Mouse (Mus musculus): ENCODE results near the gene Cers2. TPM values are rescaled to one million over a fixed set of nuclear protein-coding genes. Genes with fewer than 3 reads are reported as not detected.
"Not testable (repeated sequence)": the region's sequence is repeated elsewhere in the genome, so short reads cannot be mapped to it uniquely, and the experiment has no call there.

Cers2 gene
- polyA plus RNA-seq, 1 experiment = 99.4 TPM

DNA sequence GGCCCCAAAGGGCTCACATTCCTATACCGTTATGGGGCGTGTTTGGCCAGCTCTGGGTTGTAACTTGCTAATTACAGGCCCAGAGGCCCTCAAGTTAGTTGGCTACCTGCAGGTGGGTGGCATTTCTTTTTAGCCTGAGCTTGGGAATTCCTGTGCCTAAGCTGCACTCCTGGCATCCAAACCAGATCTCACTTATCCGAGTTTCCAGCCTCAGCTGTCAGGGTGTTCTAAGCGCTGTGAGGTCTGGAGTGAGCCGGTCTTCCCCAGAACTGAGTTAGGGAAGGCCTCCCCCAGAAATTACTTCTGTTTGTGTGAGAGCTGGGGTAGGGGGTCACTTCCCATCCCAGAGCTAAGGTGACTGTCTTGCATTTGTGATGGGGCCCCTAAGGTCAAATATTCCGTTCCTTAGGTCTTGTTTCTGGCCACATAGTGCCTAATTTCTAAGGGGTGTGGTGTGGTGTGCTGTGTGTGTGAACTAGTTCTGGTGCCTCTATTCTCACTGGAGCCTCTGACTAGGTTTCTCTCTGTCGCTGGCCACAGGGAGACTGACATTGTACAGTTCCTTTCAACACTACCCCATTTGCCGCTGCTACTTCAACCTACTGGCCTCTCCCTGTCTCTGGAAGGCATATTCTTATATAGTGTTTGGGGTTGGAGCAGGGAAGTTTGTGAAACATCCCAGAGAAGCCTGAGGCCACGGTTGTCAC lies 1.4 kb downstream of the Cers2 start:
- DNase-seq (ENCODE audit: extremely low spot score in 1 of 2, low spot score in 1 of 2) = no peak

DNA sequence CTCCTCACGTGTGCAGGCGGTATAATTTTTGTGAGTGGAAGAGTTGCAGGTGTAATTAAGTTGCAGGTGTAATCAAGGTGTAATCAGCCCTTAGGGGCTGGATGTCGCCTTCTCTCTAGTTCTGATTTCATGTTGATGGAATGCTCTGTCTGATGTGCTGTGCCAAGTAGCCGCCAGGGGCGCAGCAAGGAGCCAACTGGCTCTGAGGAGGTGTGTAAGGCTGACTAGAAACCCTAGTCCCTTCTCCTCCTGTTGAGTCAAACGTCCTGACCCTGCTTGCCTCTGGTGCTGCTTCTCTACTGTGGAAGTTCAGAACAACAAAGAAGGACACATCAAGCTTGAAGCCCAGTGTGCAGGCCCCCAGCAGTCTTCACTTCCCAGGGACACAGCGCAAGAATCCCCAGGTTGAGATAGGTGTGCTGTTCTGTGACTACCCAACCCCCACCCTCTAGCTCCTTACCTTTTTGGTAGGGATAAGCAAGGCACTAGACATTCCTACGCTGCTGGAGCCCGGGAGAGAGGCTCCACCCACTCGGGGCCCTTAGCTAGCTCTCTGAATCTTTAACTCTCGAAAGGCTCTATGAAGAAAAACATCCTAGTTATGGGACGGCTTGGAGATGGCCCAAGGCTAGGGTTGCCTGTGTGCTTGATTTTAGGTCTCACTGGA lies 3.0 kb downstream of the Cers2 start:
- DNase-seq (ENCODE audit: extremely low spot score in 1 of 2, low spot score in 1 of 2) = peak in 1 of 2 experiments; percentile 73

DNA sequence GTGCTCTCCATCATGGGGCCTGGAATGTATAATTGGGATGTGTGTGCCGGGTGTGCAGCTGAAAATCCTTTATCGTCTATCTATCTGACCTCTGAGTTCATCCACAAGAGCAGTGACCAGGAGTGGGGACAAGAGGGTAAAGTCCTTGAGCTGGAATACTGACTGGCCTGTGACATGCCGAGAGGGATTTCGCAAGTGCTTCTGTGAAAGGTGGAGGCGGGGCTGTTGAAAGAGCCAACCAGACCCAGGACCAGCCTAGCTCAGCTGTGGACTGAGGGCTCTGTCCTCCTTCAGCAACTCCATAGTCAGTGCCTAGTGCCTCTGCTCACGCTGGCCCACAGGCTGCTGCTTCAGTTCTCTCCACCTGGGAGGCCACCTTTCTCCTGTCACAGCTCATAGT lies 4.0 kb downstream of the Cers2 start:
- no peak for DNase-seq (ENCODE audit: extremely low spot score in 1 of 2, low spot score in 1 of 2)

DNA sequence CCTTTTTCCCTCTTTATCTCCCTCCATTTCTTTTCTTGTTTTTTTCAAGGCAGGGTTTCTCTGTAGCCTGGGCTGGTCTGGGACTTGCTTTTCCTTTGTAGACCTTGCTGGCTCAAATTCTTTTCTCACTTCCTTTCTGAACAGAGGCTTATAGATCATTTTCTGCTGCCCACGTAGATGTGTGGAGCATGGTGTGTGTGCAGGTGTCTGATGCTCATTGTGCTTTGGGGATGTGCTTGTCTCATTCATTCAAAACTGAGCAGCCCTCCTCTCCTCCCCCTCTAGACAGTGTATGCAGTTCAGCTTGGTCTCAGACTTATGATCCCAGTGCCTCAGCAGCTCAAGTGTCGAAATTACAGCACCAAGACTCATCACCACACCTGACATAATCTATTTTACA lies 4.5 kb downstream of the Cers2 start:
- no peak for DNase-seq (ENCODE audit: extremely low spot score in 1 of 2, low spot score in 1 of 2)

DNA sequence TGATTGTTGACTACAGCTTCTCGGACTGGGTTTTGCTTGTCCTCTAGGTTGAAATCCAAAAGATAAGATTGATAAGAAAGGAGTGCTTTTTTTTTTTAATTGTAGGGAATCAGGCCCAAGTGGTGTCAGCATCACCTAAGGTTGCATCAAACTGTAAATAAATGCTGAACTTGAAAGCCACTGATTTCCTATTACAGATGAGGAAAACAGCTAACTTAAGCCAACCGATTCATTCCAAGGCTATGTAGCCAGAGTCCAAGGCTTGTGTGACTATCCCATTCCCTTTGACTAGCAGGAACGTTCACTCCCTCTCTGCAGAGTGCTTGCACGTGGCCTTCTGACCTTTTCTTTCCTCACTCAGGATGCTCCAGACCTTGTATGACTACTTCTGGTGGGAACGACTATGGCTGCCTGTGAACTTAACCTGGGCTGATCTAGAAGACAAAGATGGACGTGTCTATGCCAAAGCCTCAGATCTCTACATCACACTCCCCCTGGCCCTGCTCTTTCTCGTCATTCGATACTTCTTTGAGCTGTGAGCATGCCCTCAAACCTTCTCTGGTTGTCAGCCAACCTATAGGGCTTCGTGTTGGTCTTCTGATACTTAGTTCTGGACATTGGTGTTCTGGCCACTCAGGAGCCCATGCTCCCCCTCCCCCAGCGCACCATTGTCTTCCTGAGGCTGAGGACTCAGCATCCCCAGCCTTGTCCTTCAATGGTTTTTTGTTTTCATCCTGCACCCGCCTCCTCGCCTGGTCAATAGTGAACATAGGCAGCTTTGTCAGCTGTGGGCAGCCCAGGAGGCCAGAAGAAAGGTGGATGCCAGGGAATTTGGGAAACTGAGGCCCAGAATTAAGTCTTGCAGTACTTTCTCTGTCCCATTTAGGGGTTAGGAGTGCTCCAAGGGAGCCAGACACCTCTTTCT lies 5.4 kb downstream of the Cers2 start:
- peak in 1 of 2 experiments; percentile 28 for DNase-seq (ENCODE audit: extremely low spot score in 1 of 2, low spot score in 1 of 2)

DNA sequence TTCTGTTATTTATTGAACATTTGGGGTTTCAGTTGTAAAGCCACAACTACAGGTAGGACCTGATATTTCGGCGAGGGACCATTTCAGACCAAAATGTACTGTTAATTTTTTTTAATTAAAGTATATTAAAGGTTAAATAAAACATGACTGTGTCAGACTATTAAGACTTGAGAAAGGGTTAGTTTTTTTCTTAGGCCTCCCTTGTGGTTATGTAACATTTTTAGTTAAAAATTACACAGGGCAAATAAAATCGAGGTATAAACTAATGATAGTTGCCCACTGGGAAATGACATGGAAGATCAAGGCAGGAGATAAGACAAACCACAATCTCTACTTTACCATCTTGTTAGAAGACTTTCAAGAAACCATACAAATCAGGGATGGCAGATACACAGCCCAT lies 8.8 kb downstream of the Cers2 start:
- no peak for DNase-seq (ENCODE audit: extremely low spot score in 1 of 2, low spot score in 1 of 2)

DNA sequence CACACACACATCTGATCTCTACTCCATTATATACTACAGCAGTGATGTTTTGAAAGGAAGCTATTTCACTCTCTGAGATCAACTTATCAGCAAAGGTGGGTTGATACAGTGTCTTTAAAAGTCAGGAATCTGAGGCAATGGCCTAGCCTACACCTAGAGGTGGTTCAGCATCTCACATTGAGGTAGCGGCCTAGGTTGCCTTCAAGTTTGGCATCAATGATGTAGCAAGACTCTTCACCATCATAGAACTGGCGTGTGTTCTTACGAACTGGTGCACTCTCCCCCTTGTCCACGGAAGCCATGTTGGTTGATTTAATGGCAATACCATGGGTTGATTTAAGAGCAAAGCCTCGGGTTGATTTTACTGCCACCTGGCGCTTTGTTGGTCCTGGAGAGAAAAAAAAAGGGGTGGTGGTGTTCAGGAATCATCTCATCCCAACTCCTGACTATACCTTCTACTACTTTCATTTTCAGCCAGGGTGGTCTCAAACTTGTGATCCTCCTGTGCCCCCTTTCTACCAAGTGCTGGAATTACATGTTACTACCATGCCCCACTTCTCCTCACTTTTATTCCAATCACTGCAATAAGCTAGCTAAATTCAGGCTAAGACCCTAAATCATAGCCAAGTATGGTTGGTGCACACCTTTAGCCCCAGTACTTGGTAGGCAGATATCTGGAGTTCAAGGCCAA lies 10.0 kb downstream of the Cers2 start:
- no peak for DNase-seq (ENCODE audit: extremely low spot score in 1 of 2, low spot score in 1 of 2)

DNA sequence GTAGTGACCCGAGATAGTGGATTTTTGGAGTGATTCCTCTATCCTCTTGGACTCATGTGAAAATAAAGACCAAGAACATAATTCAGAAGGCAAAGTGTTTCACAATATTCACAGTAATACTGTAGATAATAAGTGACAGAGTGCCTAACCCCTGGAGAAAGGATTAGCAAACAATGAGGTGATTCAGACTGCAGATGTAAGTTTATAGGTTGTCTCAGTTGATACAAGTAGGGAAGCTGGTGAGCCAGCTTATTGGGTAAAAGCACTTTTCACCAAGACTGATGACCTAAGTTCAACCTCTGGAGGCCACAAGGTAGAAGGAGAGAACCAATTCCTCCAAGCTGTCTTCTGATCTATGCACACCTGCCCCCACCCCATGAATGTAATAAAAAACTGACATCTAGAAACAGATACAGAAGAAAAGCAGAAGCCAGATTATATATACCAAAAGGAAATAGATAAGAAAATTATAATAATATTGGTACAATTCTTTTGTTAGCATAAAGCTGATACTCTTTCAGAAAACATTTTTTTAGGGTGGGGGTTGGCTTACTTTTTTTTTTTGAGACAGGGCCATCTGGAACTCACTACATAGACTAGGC lies 14.3 kb downstream of the Cers2 start:
- DNase-seq (ENCODE audit: extremely low spot score in 1 of 2, low spot score in 1 of 2) = no peak

DNA sequence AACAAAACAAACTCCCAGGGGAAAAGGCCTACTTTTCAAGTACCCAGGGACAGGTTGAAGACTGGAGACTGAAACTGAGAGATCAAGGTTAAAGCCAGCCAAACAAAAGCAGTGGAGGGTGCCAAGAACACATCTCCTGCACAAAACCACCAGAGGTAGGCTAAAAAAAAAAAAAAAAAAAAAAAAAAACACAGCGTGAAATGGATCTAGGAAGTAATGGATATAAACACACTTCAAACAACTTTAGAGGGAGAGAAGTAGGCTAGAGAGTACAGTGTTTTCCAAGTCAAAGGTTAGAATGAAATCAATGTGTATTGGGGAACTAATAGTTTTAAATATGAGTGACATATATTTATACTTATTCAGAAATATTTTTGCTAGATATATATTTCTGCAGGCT lies 16.9 kb downstream of the Cers2 start:
- DNase-seq (ENCODE audit: extremely low spot score in 1 of 2, low spot score in 1 of 2) = no peak

DNA sequence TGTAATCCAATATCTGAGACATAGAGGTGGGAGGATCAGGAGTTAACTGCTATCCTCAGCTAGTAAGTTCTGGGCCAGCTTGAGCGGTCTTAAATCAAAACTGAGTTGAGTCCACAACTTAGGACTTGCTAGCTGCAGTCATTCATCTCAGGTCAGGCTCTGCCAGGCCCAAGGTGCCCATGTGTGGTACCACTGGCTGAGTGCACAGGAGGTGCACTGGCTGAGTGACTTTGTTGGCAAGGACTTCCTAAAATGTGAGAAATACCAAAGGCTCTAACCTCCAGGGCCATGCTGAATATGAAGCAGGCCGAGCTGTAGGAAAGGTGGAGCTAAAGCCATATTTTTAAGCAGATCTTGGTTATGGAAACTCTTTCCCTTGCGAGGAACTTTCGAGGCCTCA lies 22.8 kb downstream of the Cers2 start:
- DNase-seq (ENCODE audit: extremely low spot score in 1 of 2, low spot score in 1 of 2) = no peak

DNA sequence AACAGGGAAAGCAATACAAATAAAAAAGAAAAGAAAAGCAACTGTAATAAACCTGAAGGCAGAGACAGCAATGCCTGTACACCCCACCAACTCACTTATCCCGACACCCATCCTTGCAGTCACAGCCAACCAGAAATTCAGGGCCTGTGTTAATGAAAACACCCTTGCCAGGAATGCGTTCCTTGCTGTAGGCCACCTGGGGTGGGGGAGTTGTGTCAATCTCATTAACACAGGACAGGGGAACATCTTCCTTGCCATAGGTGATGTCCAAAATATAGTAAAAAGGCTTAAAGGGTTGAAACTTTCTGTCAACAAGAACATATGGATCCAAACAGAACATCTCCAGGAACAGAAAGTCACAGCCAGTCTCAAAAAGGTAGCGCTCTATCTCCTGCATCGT lies 23.7 kb downstream of the Cers2 start:
- DNase-seq (ENCODE audit: extremely low spot score in 1 of 2, low spot score in 1 of 2) = no peak

DNA sequence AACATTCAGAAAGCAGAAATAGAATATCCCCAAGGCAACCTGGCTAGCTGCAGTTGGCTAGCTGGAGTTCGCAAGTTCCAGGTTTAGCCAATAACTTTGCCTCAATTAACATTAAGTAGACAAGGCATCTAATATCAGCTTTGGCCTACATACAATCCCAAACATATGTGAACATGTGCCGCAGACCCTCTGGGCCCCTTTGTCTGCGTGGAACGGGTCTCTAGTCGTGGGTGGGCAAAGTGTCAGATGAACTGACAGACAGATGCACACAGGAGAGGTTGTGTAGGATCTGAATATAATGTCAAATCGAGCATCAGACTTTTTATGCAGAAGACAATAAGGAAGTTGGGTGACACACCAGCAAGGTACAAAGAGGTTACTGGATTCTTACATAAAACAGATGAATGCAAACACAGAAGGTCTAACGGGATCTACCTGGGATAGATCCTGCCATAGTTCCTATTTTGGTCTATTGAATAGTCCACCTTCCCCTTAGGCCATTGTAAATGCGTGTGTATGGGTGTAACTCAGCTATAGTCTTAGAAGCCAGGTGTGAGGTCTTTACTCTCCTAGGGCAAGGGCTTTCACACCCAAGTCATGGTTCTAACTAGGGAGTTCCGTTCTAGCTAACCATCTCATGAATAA lies 28.9 kb downstream of the Cers2 start:
- DNase-seq (ENCODE audit: extremely low spot score in 1 of 2, low spot score in 1 of 2) = not testable (repeated sequence)

DNA sequence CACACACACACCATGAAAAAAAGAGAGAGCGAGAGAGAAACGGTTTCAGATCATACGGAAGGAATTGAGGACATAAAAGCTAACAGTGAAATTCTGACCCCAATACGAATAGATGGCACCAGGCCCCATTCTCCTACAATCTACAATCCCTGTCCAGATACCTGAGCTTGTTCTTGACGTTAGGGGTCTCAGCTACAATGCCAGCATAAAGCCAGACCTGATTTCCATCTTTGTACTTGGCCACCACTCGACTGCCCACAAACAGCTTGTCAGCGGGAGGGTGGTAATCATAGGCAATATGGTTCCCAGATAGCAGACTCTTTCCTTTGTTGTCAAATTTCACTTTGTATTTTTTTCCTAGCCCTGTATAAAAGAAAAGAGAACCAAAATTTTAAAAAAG lies 31.9 kb downstream of the Cers2 start:
- DNase-seq (ENCODE audit: extremely low spot score in 1 of 2, low spot score in 1 of 2) = no peak

DNA sequence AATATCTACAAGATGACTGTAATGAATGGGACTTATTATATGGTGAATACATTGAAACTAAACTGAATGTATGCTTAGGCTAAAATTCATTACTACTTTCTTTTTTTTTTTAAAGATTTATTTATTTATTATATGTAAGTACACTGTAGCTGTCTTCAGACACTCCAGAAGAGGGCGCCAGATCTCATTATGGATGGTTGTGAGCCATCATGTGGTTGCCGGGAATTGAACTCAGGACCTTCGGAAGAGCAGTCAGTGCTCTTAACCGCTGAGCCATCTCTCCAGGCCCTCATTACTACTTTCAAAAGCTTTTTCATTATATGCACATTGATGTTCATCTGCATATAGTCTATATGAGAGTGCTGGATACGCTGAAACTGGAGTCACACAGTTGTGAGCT lies 33.8 kb downstream of the Cers2 start:
- DNase-seq (ENCODE audit: extremely low spot score in 1 of 2, low spot score in 1 of 2) = not testable (repeated sequence)

DNA sequence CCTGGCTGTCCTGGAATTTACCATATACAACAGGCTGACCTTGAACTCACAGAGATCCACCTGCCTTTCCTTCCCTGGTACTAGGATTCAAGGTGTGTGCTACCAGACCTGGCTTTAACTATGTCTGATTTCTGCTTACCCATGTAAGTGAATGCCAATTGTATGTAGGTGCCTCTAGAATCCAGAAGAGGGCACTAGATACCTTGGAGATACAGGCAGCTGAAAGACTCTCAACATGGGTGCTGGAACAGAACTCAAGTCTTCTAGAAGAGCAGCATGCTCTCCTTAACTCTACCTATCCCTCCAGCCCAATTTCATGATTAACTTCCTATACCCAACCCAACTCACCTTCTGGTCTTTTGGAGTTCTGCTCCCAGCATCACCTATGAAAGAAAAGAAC lies 34.9 kb downstream of the Cers2 start:
- peak in 1 of 2 experiments; percentile 38 for DNase-seq (ENCODE audit: extremely low spot score in 1 of 2, low spot score in 1 of 2)

DNA sequence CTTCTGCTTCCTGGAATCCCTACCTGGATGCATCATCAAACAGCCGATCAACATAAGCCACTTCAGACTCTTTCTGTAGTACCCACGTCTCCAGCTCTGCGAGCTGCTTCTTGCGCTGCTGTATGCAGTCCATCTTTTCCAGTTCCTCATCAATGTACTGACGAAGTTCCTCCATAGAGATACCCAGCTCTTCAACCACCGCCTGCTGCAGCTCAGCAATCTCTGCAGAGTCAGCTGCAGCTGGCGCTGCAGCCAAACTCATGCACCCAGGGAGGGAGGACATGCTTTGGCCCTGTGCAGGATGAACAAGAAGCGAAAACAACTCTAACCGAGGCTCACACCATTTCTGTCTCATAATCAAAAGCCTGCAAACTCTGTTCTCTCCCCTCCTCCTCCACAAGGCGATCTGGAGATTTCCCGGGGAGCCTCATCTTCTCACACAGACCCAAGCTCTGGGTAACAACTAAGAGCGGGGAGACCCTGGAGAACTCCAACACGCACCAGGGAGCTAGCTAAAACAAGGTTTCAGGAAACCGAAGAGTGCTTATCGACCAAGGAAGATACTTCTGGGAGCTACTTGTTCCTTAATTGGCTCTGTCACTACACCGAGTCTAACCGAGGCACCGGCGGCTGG lies 41.4 kb downstream of the Cers2 start:
- DNase-seq (ENCODE audit: extremely low spot score in 1 of 2, low spot score in 1 of 2) = peak in 1 of 2 experiments; percentile 33

DNA sequence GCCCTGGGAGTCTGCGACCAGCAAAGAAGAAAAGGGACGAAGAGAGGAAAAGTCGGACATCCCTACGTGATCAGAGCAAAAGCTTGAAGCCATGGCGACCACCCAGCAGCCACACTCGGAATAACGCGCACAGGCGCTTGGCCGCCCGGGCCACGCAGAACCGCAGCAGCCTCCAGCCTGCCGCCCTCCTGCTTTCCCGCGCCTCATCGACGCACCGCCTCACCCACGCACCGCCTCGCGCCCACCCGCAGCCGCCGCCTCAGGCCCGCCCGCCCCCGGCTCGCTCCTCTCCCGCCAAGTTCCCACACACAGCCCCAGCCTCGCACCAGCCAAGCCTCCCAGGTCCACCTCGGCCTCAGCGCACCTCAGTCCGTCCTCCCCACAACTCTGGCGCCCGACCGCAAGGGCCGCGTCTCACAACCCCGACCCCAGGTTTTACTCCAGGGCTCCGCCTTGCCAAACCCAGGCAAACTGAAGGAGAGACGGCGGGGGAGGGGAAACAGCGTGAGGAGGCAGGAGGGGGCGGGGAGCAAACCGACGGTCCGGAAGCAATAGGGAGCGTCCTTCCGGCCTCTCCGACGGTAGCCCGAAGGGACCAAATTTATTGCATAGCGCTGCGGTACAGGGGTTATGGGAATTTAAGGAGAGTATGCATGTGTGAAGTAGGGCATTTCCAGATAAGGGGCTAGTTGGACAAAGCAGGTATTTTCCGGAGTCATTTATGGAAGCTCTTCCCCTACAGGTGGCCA lies 42.3 kb downstream of the Cers2 start, which contains the start of gene Setdb1:
Gene Setdb1, minus strand, starts transcription at position 502 of the 749 bp plus-strand sequence.
- DNase-seq (ENCODE audit: extremely low spot score in 1 of 2, low spot score in 1 of 2) = peak; percentile 79 to 98

DNA sequence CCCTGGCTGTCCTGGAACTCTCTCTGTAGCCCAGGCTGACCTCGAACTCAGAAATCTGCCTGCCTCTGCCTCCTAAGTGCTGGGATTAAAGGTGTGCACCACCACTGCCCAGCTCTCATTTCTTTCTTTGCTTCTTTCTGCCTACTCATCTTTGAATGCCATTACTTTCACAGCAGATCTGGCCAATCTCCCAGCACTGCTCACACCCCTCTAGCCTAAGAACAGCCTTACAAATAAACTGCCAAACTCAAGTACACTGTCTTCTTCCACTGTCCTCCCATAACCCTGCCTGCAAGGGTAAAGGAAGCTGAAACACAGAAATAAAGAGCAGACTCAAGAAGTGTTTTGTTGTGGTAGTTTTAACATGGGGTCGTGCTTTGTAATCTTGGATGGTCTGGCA lies 43.2 kb downstream of the Cers2 start:
- DNase-seq (ENCODE audit: extremely low spot score in 1 of 2, low spot score in 1 of 2) = no peak

DNA sequence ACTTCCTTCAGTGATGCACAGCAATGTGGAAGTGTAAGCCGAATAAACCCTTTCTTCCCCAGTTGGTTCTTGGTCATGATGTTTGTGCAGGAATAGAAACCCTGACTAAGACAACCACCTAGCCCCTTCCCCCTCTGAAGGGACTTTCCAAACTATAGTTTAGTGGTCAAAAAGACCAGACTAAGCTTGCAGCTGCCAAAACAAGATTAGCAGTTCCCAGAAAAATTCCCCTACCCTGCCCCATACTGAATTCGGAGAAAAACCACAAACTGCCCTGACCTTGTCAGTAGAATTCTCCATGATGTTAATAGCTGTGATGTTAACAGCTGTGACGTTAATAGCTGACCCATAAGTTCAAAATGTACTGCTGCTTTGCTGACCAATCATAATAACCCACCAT lies 45.7 kb downstream of the Cers2 start:
- DNase-seq (ENCODE audit: extremely low spot score in 1 of 2, low spot score in 1 of 2) = not testable (repeated sequence)

Measured in frontal cortex, adult 2 months (tissue).